Mouse (Mus musculus): Measurements from ENCODE around the gene Strada.
"Not testable (repeated sequence)": the region's sequence is repeated elsewhere in the genome, so short reads cannot be mapped to it uniquely, and the experiment has no call there.

Gene Strada

GRCm38 (mm10) chr11:106202123-106202465 lies at the start of gene Strada:
TSS of gene Strada (minus strand) at chr11:106202168.
- no peak for DNase-seq

GRCm38 (mm10) chr11:106249326-106249725 lies 47.4 kb upstream of the Strada start:
- no peak for DNase-seq

- DNase-seq = peak in 1 of 2 experiments; percentile 34
These were observed 44.9 kb upstream of the Strada start for GRCm38 (mm10) chr11:106246834-106247233.

GRCm38 (mm10) chr11:106233978-106234377 lies 32.0 kb upstream of the Strada start:
- DNase-seq = not testable (repeated sequence)

- DNase-seq = no peak
These were observed 18.6 kb upstream of the Strada start for GRCm38 (mm10) chr11:106220603-106221002.

- DNase-seq = peak; percentile 92 to 96
These were observed 14.9 kb upstream of the Strada start, which contains the start of gene Ddx42 for GRCm38 (mm10) chr11:106216730-106217490. TSS of gene Ddx42 (plus strand) at chr11:106216926.

GRCm38 (mm10) chr11:106215927-106216729 lies 14.2 kb upstream of the Strada start, which contains the start of gene Ccdc47:
TSS of gene Ccdc47 (minus strand) at chr11:106216344.
- peak; percentile 93 to 97 for DNase-seq

- DNase-seq = no peak
These were observed 13.5 kb upstream of the Strada start for GRCm38 (mm10) chr11:106215450-106215859.

- no peak for DNase-seq
These were observed 12.9 kb upstream of the Strada start for GRCm38 (mm10) chr11:106214856-106215255.

- DNase-seq = no peak
These were observed 10.8 kb upstream of the Strada start for GRCm38 (mm10) chr11:106212771-106213170.

- DNase-seq = no peak
These were observed 438 bp downstream of the Strada start for GRCm38 (mm10) chr11:106201337-106202122.

- DNase-seq = no peak
These were observed 1.2 kb downstream of the Strada start for GRCm38 (mm10) chr11:106200756-106201155.

- not testable (repeated sequence) for DNase-seq
These were observed 2.0 kb downstream of the Strada start for GRCm38 (mm10) chr11:106199997-106200396.

- DNase-seq = no peak
These were observed 3.7 kb downstream of the Strada start for GRCm38 (mm10) chr11:106198277-106198676.

GRCm38 (mm10) chr11:106195341-106195740 lies 6.6 kb downstream of the Strada start:
- DNase-seq = no peak

- DNase-seq = no peak
These were observed 7.1 kb downstream of the Strada start for GRCm38 (mm10) chr11:106194891-106195290.

- no peak for DNase-seq
These were observed 7.8 kb downstream of the Strada start for GRCm38 (mm10) chr11:106194155-106194541.

GRCm38 (mm10) chr11:106193371-106194154 lies 8.4 kb downstream of the Strada start:
- peak; percentile 98 to 99 for DNase-seq

- DNase-seq = peak; percentile 35 to 49
These were observed 9.2 kb downstream of the Strada start for GRCm38 (mm10) chr11:106192657-106193370.

- no peak for DNase-seq
These were observed 9.7 kb downstream of the Strada start for GRCm38 (mm10) chr11:106192241-106192640.

- no peak for DNase-seq
These were observed 10.3 kb downstream of the Strada start for GRCm38 (mm10) chr11:106191716-106192115.
